Mouse (Mus musculus) MEL (cell line): ENCODE data around the gene Slc35c2. TPM values are rescaled to one million over a fixed set of nuclear protein-coding genes. Genes with fewer than 3 reads are reported as not detected.

Experiments used
- DNase-seq: peaks from one replicate; pipeline ENCODE4 v3.0.0; 2011; ENCODE audit warnings: low read depth, low spot score
- H3K27ac ChIP-seq: 2 replicates; pipeline ENCODE4 v1.5.1; 2012; ENCODE audit warnings: low read depth, mild to moderate bottlenecking, control low read depth, low read length, moderate library complexity; ENCODE audit not compliant: control insufficient read depth
- H3K27me3 ChIP-seq, 2 experiments: fragments of 150-350 bp in 1 of 2; sonication (generic) in 1 of 2; 2 replicates each; pipeline ENCODE4 v1.6.1; 2012; ENCODE audit warnings: low read length in 2 of 2, mild to moderate bottlenecking in 2 of 2, improper control_type of control experiment in 1 of 2, moderate library complexity in 1 of 2; ENCODE audit not compliant: insufficient read depth in 2 of 2, control insufficient read depth in 1 of 2
- H3K36me3 ChIP-seq, 2 experiments: 2 replicates each; pipeline ENCODE4 v1.6.1; 2012 to 2014; ENCODE audit warnings: low read length in 2 of 2, improper control_type of control experiment in 1 of 2, inconsistent platforms in 1 of 2, mild to moderate bottlenecking in 1 of 2; ENCODE audit not compliant: insufficient read depth in 2 of 2, control insufficient read depth in 1 of 2
- H3K4me1 ChIP-seq, 2 experiments: fragments of 150-350 bp in 1 of 2; sonication (generic) in 1 of 2; 2 replicates each; pipeline ENCODE4 v1.6.1; 2012; ENCODE audit warnings: low read length in 2 of 2, improper control_type of control experiment in 1 of 2, mild to moderate bottlenecking in 1 of 2; ENCODE audit not compliant: insufficient read depth in 2 of 2, control insufficient read depth in 1 of 2
- H3K4me3 ChIP-seq, 2 experiments: fragments of 150-350 bp in 1 of 2; sonication (generic) in 1 of 2; 2 replicates each; pipeline ENCODE4 v1.5.1; 2012; ENCODE audit warnings: low read depth in 2 of 2, low read length in 2 of 2, mild to moderate bottlenecking in 2 of 2, moderate library complexity in 2 of 2, control low read depth in 1 of 2, improper control_type of control experiment in 1 of 2; ENCODE audit not compliant: control insufficient read depth in 1 of 2, insufficient read depth in 1 of 2
- H3K79me2 ChIP-seq: 2 replicates; pipeline ENCODE4 v1.6.1; 2012; ENCODE audit warnings: mild to moderate bottlenecking, low read length, moderate library complexity; ENCODE audit not compliant: control insufficient read depth, poor library complexity, insufficient read depth
- H3K9ac ChIP-seq: 2 replicates; pipeline ENCODE4 v1.6.1; 2012; ENCODE audit warnings: low read depth, mild to moderate bottlenecking, control low read depth, low read length, moderate library complexity; ENCODE audit not compliant: control insufficient read depth, poor library complexity, severe bottlenecking
- H3K9me3 ChIP-seq: fragments of 150-350 bp; sonication (generic); replicated peaks from 2 replicates; pipeline ENCODE4 v1.6.1; 2012; ENCODE audit warnings: mild to moderate bottlenecking, low read length, improper control_type of control experiment, moderate library complexity; ENCODE audit not compliant: insufficient read depth
- BHLHE40 ChIP-seq: IDR thresholded peaks from 2 replicates; pipeline ENCODE4 v1.6.1; 2012; ENCODE audit warnings: low read depth, mild to moderate bottlenecking, inconsistent platforms, low read length, improper control_type of control experiment, borderline replicate concordance
- CHD1 ChIP-seq: IDR thresholded peaks from 2 replicates; pipeline ENCODE4 v1.6.1; 2012; ENCODE audit warnings: low read depth, mild to moderate bottlenecking, inconsistent platforms, low read length, improper control_type of control experiment
- CTCF ChIP-seq, 3 experiments: IDR thresholded peaks in 2 of 3; conservative IDR thresholded peaks in 1 of 3; 2 replicates each; pipeline ENCODE4 v1.5.1; 2011 to 2012; ENCODE audit warnings: low read length in 3 of 3, low read depth in 2 of 3, mild to moderate bottlenecking in 2 of 3, improper control_type of control experiment in 1 of 3, inconsistent platforms in 1 of 3, mixed read lengths in 1 of 3, moderate library complexity in 1 of 3; ENCODE audit not compliant: control insufficient read depth in 1 of 3, insufficient read depth in 1 of 3, poor library complexity in 1 of 3, severe bottlenecking in 1 of 3
- E2F4 ChIP-seq: IDR thresholded peaks from 2 replicates; pipeline ENCODE4 v1.6.1; 2011; ENCODE audit warnings: low read depth, low read length, improper control_type of control experiment, borderline replicate concordance
- ELF1 ChIP-seq: IDR thresholded peaks from 2 replicates; pipeline ENCODE4 v1.6.1; 2014; ENCODE audit warnings: low read depth, mild to moderate bottlenecking, inconsistent platforms, low read length, improper control_type of control experiment, moderate library complexity
- ETS1 ChIP-seq: IDR thresholded peaks from 2 replicates; pipeline ENCODE4 v1.6.1; 2012; ENCODE audit warnings: low read depth, mild to moderate bottlenecking, inconsistent platforms, low read length, improper control_type of control experiment, moderate library complexity
- GABPA ChIP-seq: IDR thresholded peaks from 2 replicates; pipeline ENCODE4 v1.6.1; 2012; ENCODE audit warnings: low read depth, mild to moderate bottlenecking, inconsistent platforms, low read length, improper control_type of control experiment, moderate library complexity
- GATA1 ChIP-seq: IDR thresholded peaks from 2 replicates; pipeline ENCODE4 v1.6.1; 2011; ENCODE audit warnings: low read depth, low read length, improper control_type of control experiment
- JUND ChIP-seq: IDR thresholded peaks from 2 replicates; pipeline ENCODE4 v1.6.1; 2011; ENCODE audit warnings: low read depth, mild to moderate bottlenecking, improper control_type of control experiment, low read length
- KAT2A ChIP-seq: conservative IDR thresholded peaks from 2 replicates; pipeline ENCODE4 v1.6.1; 2012; ENCODE audit warnings: low read depth, low read length, improper control_type of control experiment, inconsistent platforms
- MAFK ChIP-seq: IDR thresholded peaks from 2 replicates; pipeline ENCODE4 v1.6.1; 2011; ENCODE audit warnings: low read depth, mild to moderate bottlenecking, low read length, improper control_type of control experiment, borderline replicate concordance
- MAX ChIP-seq: IDR thresholded peaks from 2 replicates; pipeline ENCODE4 v1.6.1; 2011; ENCODE audit warnings: low read length, improper control_type of control experiment
- MAZ ChIP-seq: IDR thresholded peaks from 2 replicates; pipeline ENCODE4 v1.6.1; 2012; ENCODE audit warnings: low read depth, mild to moderate bottlenecking, inconsistent platforms, low read length, improper control_type of control experiment
- MEF2A ChIP-seq: IDR thresholded peaks from 2 replicates; pipeline ENCODE4 v1.6.1; 2014; ENCODE audit warnings: low read depth, mild to moderate bottlenecking, inconsistent platforms, low read length, improper control_type of control experiment; ENCODE audit not compliant: poor library complexity, insufficient replicate concordance, severe bottlenecking; ENCODE audit errors: extremely low read depth
- MXI1 ChIP-seq: IDR thresholded peaks from 2 replicates; pipeline ENCODE4 v1.6.1; 2011; ENCODE audit warnings: mild to moderate bottlenecking, low read depth, low read length, improper control_type of control experiment
- MYB ChIP-seq: IDR thresholded peaks from 2 replicates; pipeline ENCODE4 v1.6.1; 2011; ENCODE audit warnings: mild to moderate bottlenecking, low read depth, low read length, improper control_type of control experiment
- MYC ChIP-seq: IDR thresholded peaks from 2 replicates; pipeline ENCODE4 v1.6.1; 2011; ENCODE audit warnings: low read depth, mild to moderate bottlenecking, low read length, improper control_type of control experiment, moderate library complexity
- NELFE ChIP-seq: IDR thresholded peaks from 2 replicates; pipeline ENCODE4 v1.6.1; 2011; ENCODE audit warnings: low read depth, low read length, improper control_type of control experiment
- POLR2A ChIP-seq, 2 experiments: IDR thresholded peaks; 2 replicates each; pipeline ENCODE4 v1.6.1; 2011 to 2012; ENCODE audit warnings: low read length in 2 of 2, mild to moderate bottlenecking in 2 of 2, control low read depth in 1 of 2, improper control_type of control experiment in 1 of 2, low read depth in 1 of 2, moderate library complexity in 1 of 2; ENCODE audit not compliant: control insufficient read depth in 1 of 2, insufficient read depth in 1 of 2, poor library complexity in 1 of 2
- POLR2AphosphoS2 ChIP-seq: IDR thresholded peaks from 2 replicates; pipeline ENCODE4 v1.6.1; 2011; ENCODE audit warnings: low read length, improper control_type of control experiment
- RCOR1 ChIP-seq: IDR thresholded peaks from 2 replicates; pipeline ENCODE4 v1.6.1; 2012; ENCODE audit warnings: low read depth, mild to moderate bottlenecking, inconsistent platforms, low read length, improper control_type of control experiment
- SIN3A ChIP-seq: IDR thresholded peaks from 2 replicates; pipeline ENCODE4 v1.6.1; 2012; ENCODE audit warnings: low read length, improper control_type of control experiment, inconsistent platforms
- SMC3 ChIP-seq: IDR thresholded peaks from 2 replicates; pipeline ENCODE4 v1.6.1; 2011; ENCODE audit warnings: low read depth, low read length, improper control_type of control experiment
- TAL1 ChIP-seq: IDR thresholded peaks from 2 replicates; pipeline ENCODE4 v1.6.1; 2012; ENCODE audit warnings: mild to moderate bottlenecking, inconsistent platforms, low read length, moderate library complexity, mixed read lengths
- TBP ChIP-seq: IDR thresholded peaks from 2 replicates; pipeline ENCODE4 v1.8.0; 2011; ENCODE audit warnings: low read depth, low read length, improper control_type of control experiment
- UBTF ChIP-seq: IDR thresholded peaks from 2 replicates; pipeline ENCODE4 v1.6.1; 2012; ENCODE audit warnings: low read depth, mild to moderate bottlenecking, inconsistent platforms, low read length, improper control_type of control experiment, moderate library complexity, borderline replicate concordance; ENCODE audit not compliant: insufficient read depth
- ZKSCAN1 ChIP-seq: IDR thresholded peaks from 2 replicates; pipeline ENCODE4 v1.6.1; 2012; ENCODE audit warnings: low read depth, mild to moderate bottlenecking, inconsistent platforms, low read length, improper control_type of control experiment, moderate library complexity
- ZMIZ1 ChIP-seq: IDR thresholded peaks from 2 replicates; pipeline ENCODE4 v1.6.1; 2012; ENCODE audit warnings: low read depth, mild to moderate bottlenecking, inconsistent platforms, low read length, improper control_type of control experiment, moderate library complexity
- ZNF384 ChIP-seq: IDR thresholded peaks from 2 replicates; pipeline ENCODE4 v1.6.1; 2012; ENCODE audit warnings: low read depth, mild to moderate bottlenecking, inconsistent platforms, low read length, improper control_type of control experiment
- polyA plus RNA-seq, 2 experiments: library from polyadenylated mRNA; stranded (reverse) in 1 of 2; unstranded in 1 of 2; fragments of >175 nt in 1 of 2; fragments of >200 nt in 1 of 2; gene quantifications; 2 replicates each; pipeline versions ENCODE4 v1.2.1 to v1.2.4; 2012; ENCODE audit warnings: low replicate concordance in 2 of 2, low read depth in 1 of 2; ENCODE audit not compliant: insufficient read length in 2 of 2, insufficient read depth in 1 of 2, missing spikeins in 1 of 2
- total RNA-seq: library from RNA; depleted of rRNA; stranded (reverse); fragments of 300-350 nt; gene quantifications from 2 replicates; pipeline ENCODE4 v1.2.3, GENCODE M21; 2012

Gene Slc35c2
- total and polyA plus RNA-seq, 3 experiments: 64.9 to 121 TPM; not detected in 1

DNA sequence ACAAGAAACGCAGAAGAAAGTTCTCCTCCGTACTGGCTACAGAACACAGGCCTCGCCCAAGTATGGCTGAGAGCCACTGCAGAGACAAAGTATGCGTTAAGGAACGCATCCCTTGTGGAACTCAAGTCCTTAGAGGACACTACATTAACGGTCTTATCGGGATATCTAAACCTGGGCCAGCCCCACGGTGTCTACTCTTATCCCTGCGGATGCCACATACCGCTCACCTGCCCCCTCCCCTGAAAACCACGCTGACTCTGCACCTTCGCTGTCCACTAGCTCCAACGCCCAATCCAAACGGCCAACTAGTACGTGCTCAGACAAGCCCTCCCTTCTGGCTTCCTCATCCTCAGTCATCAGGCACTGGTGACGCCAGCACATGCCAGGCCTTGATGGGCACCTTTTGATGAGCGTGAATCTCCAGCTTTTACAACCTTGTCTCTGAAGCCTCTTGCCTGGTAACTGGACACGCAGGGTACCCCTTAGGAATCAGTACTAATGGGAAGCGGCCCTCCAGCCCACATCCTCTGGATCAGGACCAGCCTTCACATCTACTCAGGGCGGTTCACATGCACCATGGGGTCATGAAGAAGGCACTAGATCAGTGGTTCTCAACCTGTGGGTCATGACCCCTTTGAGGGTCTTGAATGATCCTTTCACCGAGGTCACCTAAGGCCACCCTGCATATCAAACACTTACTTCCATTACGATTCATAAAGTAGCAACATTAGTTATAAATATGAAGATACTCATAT, 34.5 kb upstream of the Slc35c2 start:
- peaks cover 38 to 60% of the 10 kb centered on the region in 2 experiments for H3K4me1 ChIP-seq
- peaks cover 20% of the 10 kb centered on the region for H3K79me2 ChIP-seq
- H3K27ac ChIP-seq: peak overlapping the region; percentile 38; the same call in 1 of the 2 replicates
- no peak overlapping the region for H3K4me3 ChIP-seq
- TF ChIP-seq MAFK: no peak
- no peak for TF ChIP-seq ZNF384
- TF ChIP-seq UBTF: no peak
- no peak for TF ChIP-seq ETS1
- no peak for TF ChIP-seq GATA1
- TF ChIP-seq RCOR1: no peak
- no peak for TF ChIP-seq ZKSCAN1
- no peak for TF ChIP-seq E2F4
- TF ChIP-seq TAL1: no peak
- TF ChIP-seq, all 39 proteins: peak for 0
- DNase-seq: no peak
- H3K9ac ChIP-seq: no peak overlapping the region
- no peaks in the 10 kb centered on the region for H3K27me3 ChIP-seq
- H3K36me3 ChIP-seq: peaks cover 0 to 53% of the 10 kb centered on the region in 2 experiments; a peak in 2 of 4 replicates
- H3K9me3 ChIP-seq: no peaks in the 10 kb centered on the region

GRCm38 (mm10) chr2:165321381-165321888, 33.8 kb upstream of the Slc35c2 start:
- DNase-seq: peak; percentile 51
- Histone ChIP-seq H3K79me2 (peaks cover 20% of the 10 kb centered on the region), H3K9ac (peak overlapping the region; percentile 21; the same call in 1 of the 2 replicates), H3K4me1 (peaks cover 39 to 64% of the 10 kb centered on the region in 2 experiments), H3K27ac (peak overlapping the region; percentile 38; the same call in 1 of the 2 replicates), H3K27me3 (no peaks in the 10 kb centered on the region), H3K9me3 (no peaks in the 10 kb centered on the region), H3K36me3 (peaks cover 0 to 53% of the 10 kb centered on the region in 2 experiments; a peak in 2 of 4 replicates), H3K4me3 (no peak overlapping the region)
- TF ChIP-seq NELFE (no peak), MAFK (no peak), MYB (no peak), TAL1 (no peak), MYC (no peak), GATA1 (peak; percentile 49; the same call in 1 of the 2 replicates), ELF1 (no peak), ETS1 (peak; percentile 58; the same call in 1 of the 2 replicates), E2F4 (no peak), KAT2A (no peak), CTCF (IDR thresholded peaks at IDR 0.05 in 2 of 3, conservative IDR thresholded peaks at IDR 0.05 in 1 of 3; ENCODE audit: control insufficient read depth in 1 of 3, insufficient read depth in 1 of 3, low read depth in 2 of 3, low read length in 3 of 3, poor library complexity in 1 of 3, severe bottlenecking in 1 of 3) (peak in 2 of 3 experiments; percentile 5 to 13; a peak in 1 of 6 replicates), TBP (no peak), POLR2A (IDR thresholded peaks at IDR 0.05; ENCODE audit: control insufficient read depth in 1 of 2, insufficient read depth in 1 of 2, low read depth in 1 of 2, low read length in 2 of 2, poor library complexity in 1 of 2) (no peak), SIN3A (no peak), GABPA (no peak), POLR2AphosphoS2 (no peak), MEF2A (no peak), MAX (no peak), ZMIZ1 (no peak), MAZ (no peak), JUND (no peak), MXI1 (peak; percentile 47; the same call in 1 of the 2 replicates), ZNF384 (no peak), SMC3 (no peak), ZKSCAN1 (no peak), BHLHE40 (no peak), CHD1 (no peak)
